Mouse (Mus musculus) heart, embryonic 16.5 days (tissue): ENCODE measurements around the gene Trp53inp2. TPM values are rescaled to one million over a fixed set of nuclear protein-coding genes. Genes with fewer than 3 reads are reported as not detected.
A peak's percentile ranks its signal among the peaks of the same experiment; 100 is the strongest.

Source experiments
- ATAC-seq: fragments of 200-750 bp; cut with Nextera tagmentation; replicated peaks from 2 replicates; pipeline ENCODE4 v1.8.0; 2017; ENCODE audit warnings: moderate number of reproducible peaks; ENCODE audit not compliant: insufficient read depth, low FRiP score; ENCODE audit errors: extremely low read depth
- H3K27ac ChIP-seq: fragments of 300-500 bp; sonication (generic); 2 replicates; pipeline ENCODE4 v1.5.1; 2014; ENCODE audit warnings: mild to moderate bottlenecking, low read length, control low read depth, moderate library complexity
- H3K27me3 ChIP-seq: fragments of 300-500 bp; sonication (generic); 2 replicates; pipeline ENCODE4 v1.6.1; 2014; ENCODE audit warnings: low read length, mixed read lengths; ENCODE audit not compliant: control insufficient read depth, insufficient read depth
- H3K36me3 ChIP-seq: fragments of 300-500 bp; sonication (generic); 2 replicates; pipeline ENCODE4 v1.6.1; 2014; ENCODE audit not compliant: control insufficient read depth, insufficient read depth
- H3K4me1 ChIP-seq: fragments of 300-500 bp; sonication (generic); 2 replicates; pipeline ENCODE4 v1.6.1; 2014; ENCODE audit warnings: low read length, mixed read lengths; ENCODE audit not compliant: control insufficient read depth, insufficient read depth
- H3K4me2 ChIP-seq: fragments of 300-500 bp; sonication (generic); 2 replicates; pipeline ENCODE4 v1.6.1; 2014; ENCODE audit warnings: low read depth, mild to moderate bottlenecking, control low read depth, low read length
- H3K4me3 ChIP-seq: fragments of 300-500 bp; sonication (generic); 2 replicates; pipeline ENCODE4 v1.5.1; 2014; ENCODE audit warnings: mild to moderate bottlenecking, control low read depth, low read length
- H3K9ac ChIP-seq: fragments of 300-500 bp; sonication (generic); 2 replicates; pipeline ENCODE4 v1.6.1; 2014; ENCODE audit warnings: low read length, control low read depth
- H3K9me3 ChIP-seq: fragments of 300-500 bp; sonication (generic); replicated peaks from 2 replicates; pipeline ENCODE4 v1.6.1; 2016; ENCODE audit warnings: low read length; ENCODE audit not compliant: control insufficient read depth
- WGBS: fragments of 180-500 bp; shearing (Covaris S2); extraction: QIAGEN DNeasy Blood & Tissue Kit; methylation state at CpG from one replicate; pipeline ENCODE4 v1.1.7; 2014; 5-methylcytosine and 5-hydroxymethylcytosine counted together
- polyA plus RNA-seq: library from polyadenylated mRNA; unstranded; fragments of >200 nt; fragmentation: Nextera tagmentation; extraction: Ambion mirVana; gene quantifications from 2 replicates; pipeline ENCODE4 v1.2.1, GENCODE M21; 2015

The Trp53inp2 gene
- polyA plus RNA-seq, 1 experiment from 2014 or later = 132 TPM

GRCm38 (mm10) chr2:155381643-155382331 is 928 bp downstream of the Trp53inp2 start:
- H3K36me3 ChIP-seq = peaks cover 12% of the 10 kb centered on the region
- under 1% methylated on average over 62 of the region's 68 CpGs for WGBS

GRCm38 (mm10) chr2:155382332-155382700 is 1.5 kb downstream of the Trp53inp2 start:
- peak overlapping the region; percentile 76 for H3K4me2 ChIP-seq
- H3K9ac ChIP-seq = peak overlapping the region; percentile 94
- H3K27ac ChIP-seq = peak overlapping the region; percentile 100
- WGBS = 12% methylated on average over 6 of the region's 6 CpGs
- peak overlapping the region; percentile 90 for H3K4me3 ChIP-seq
- H3K9me3 ChIP-seq = no peaks in the 10 kb centered on the region
- peaks cover 13% of the 10 kb centered on the region for H3K36me3 ChIP-seq
- no peaks in the 10 kb centered on the region for H3K27me3 ChIP-seq
- ATAC-seq = 0 out of 2 replicates have a peak, but pooled peaks have one; percentile 0
- H3K4me1 ChIP-seq = peaks cover 28% of the 10 kb centered on the region

More at GRCm38 (mm10) chr2:155381643-155382331, 928 bp downstream of the Trp53inp2 start:
- Histone ChIP-seq H3K9ac (peak overlapping the region; percentile 94), H3K4me2 (peak overlapping the region; percentile 76), H3K27me3 (no peaks in the 10 kb centered on the region), H3K27ac (peak overlapping the region; percentile 100), H3K9me3 (no peaks in the 10 kb centered on the region), H3K4me3 (peak overlapping the region; percentile 90), H3K4me1 (peaks cover 28% of the 10 kb centered on the region)
- ATAC-seq = peak; percentile 93

GRCm38 (mm10) chr2:155382791-155383438 is 2.1 kb downstream of the Trp53inp2 start:
- Histone ChIP-seq H3K9ac (peak overlapping the region; percentile 94), H3K4me1 (peaks cover 28% of the 10 kb centered on the region)
- ATAC-seq = peak; percentile 15; the same call in 1 of the 2 replicates

GRCm38 (mm10) chr2:155385090-155385489 is 4.2 kb downstream of the Trp53inp2 start:
- Histone ChIP-seq H3K4me2 (no peak overlapping the region), H3K9ac (no peak overlapping the region), H3K4me3 (no peak overlapping the region), H3K9me3 (no peaks in the 10 kb centered on the region), H3K4me1 (peaks cover 41% of the 10 kb centered on the region), H3K27me3 (no peaks in the 10 kb centered on the region), H3K27ac (no peak overlapping the region), H3K36me3 (peaks cover 21% of the 10 kb centered on the region)
- ATAC-seq = no peak
- 37% methylated on average over 7 of the region's 7 CpGs for WGBS

More at GRCm38 (mm10) chr2:155382791-155383438, 2.1 kb downstream of the Trp53inp2 start:
- 38% methylated on average over 2 of the region's 2 CpGs for WGBS
- peak overlapping the region; percentile 76 for H3K4me2 ChIP-seq
- no peaks in the 10 kb centered on the region for H3K9me3 ChIP-seq
- H3K4me3 ChIP-seq = peak overlapping the region; percentile 90
- H3K27ac ChIP-seq = peak overlapping the region; percentile 100
- H3K36me3 ChIP-seq = peaks cover 15% of the 10 kb centered on the region
- no peaks in the 10 kb centered on the region for H3K27me3 ChIP-seq

GRCm38 (mm10) chr2:155385731-155386533 is 5.1 kb downstream of the Trp53inp2 start:
- peaks cover 27% of the 10 kb centered on the region for H3K36me3 ChIP-seq
- peaks cover 39% of the 10 kb centered on the region for H3K4me1 ChIP-seq
- no peaks in the 10 kb centered on the region for H3K9me3 ChIP-seq
- WGBS = 65% methylated on average over 18 of the region's 18 CpGs
- H3K27ac ChIP-seq = no peak overlapping the region
- H3K4me2 ChIP-seq = no peak overlapping the region
- H3K9ac ChIP-seq = no peak overlapping the region
- no peak overlapping the region for H3K4me3 ChIP-seq
- no peak for ATAC-seq
- no peaks in the 10 kb centered on the region for H3K27me3 ChIP-seq

- H3K36me3 ChIP-seq = peaks cover 27% of the 10 kb centered on the region
- H3K9me3 ChIP-seq = no peaks in the 10 kb centered on the region
- no peak overlapping the region for H3K4me3 ChIP-seq
- ATAC-seq = no peak
- 42% methylated on average over 27 of the region's 27 CpGs for WGBS
- no peak overlapping the region for H3K27ac ChIP-seq
- no peak overlapping the region for H3K9ac ChIP-seq
- H3K4me1 ChIP-seq = peaks cover 39% of the 10 kb centered on the region
- no peak overlapping the region for H3K4me2 ChIP-seq
- no peaks in the 10 kb centered on the region for H3K27me3 ChIP-seq
Measured at GRCm38 (mm10) chr2:155386534-155386899, 5.7 kb downstream of the Trp53inp2 start.

GRCm38 (mm10) chr2:155387052-155387451 is 6.2 kb downstream of the Trp53inp2 start:
- Histone ChIP-seq H3K9ac (no peak overlapping the region), H3K9me3 (no peaks in the 10 kb centered on the region), H3K27ac (no peak overlapping the region), H3K36me3 (peaks cover 27% of the 10 kb centered on the region), H3K4me2 (no peak overlapping the region), H3K27me3 (no peaks in the 10 kb centered on the region), H3K4me3 (no peak overlapping the region), H3K4me1 (peaks cover 39% of the 10 kb centered on the region)
- 78% methylated on average over 4 of the region's 4 CpGs for WGBS
- ATAC-seq = no peak

- ATAC-seq = no peak
- Histone ChIP-seq H3K27me3 (no peaks in the 10 kb centered on the region), H3K27ac (peak overlapping the region; percentile 43; the same call in 1 of the 2 replicates), H3K4me3 (no peak overlapping the region), H3K4me2 (no peak overlapping the region), H3K9me3 (no peaks in the 10 kb centered on the region), H3K9ac (no peak overlapping the region), H3K36me3 (peaks cover 27% of the 10 kb centered on the region), H3K4me1 (peaks cover 29% of the 10 kb centered on the region)
- 63% methylated on average over 2 of the region's 2 CpGs for WGBS
Measured at GRCm38 (mm10) chr2:155388573-155388972, 7.7 kb downstream of the Trp53inp2 start.
